Mouse (Mus musculus) embryonic fibroblast, embryonic 13.5 days (primary cell): ENCODE measurements at regions not wholly inside any gene's neighbourhood (a gene's known extent, or its start where the extent isn't known, plus 50 kb on each side); places are given as distances from the start of the nearest gene placed in this dataset.

Source experiments
- CTCF ChIP-seq: IDR thresholded peaks from 2 replicates; pipeline ENCODE4 v1.5.1; 2011; ENCODE audit warnings: mild to moderate bottlenecking, control low read depth, low read length, moderate library complexity, borderline replicate concordance; ENCODE audit not compliant: insufficient read depth
- POLR2A ChIP-seq: IDR thresholded peaks from 2 replicates; pipeline ENCODE4 v1.6.1; 2011; ENCODE audit warnings: low read depth, mild to moderate bottlenecking, control low read depth, low read length, moderate library complexity

DNA sequence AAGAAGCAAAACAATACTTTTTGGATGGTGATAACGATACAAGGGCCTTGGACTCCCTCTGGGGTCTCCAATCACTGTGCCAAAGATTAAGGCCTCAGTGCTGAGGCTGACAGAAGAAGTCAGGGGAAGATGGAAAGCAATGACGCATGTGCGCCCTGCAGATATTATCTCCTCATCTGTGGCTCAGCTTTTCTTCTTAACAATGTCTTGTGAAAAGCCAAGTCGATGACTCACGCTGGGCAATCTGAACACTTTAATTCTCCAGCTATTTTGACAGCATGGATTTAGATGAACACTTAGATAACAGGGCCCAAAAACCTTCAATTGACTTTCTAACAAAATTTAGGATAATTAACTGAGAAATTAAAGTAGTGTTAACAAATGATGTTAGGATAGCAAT, 155.7 kb upstream of the Cxcl12 start:
- TF ChIP-seq POLR2A (no peak), CTCF (no peak)
